Mouse (Mus musculus) midbrain, embryonic 11.5 days (tissue): ENCODE results near the gene Gm20897. TPM values are rescaled to one million over a fixed set of nuclear protein-coding genes. Genes with fewer than 3 reads are reported as not detected.
"Not testable (repeated sequence)": the region's sequence is repeated elsewhere in the genome, so short reads cannot be mapped to it uniquely, and the experiment has no call there.

Experiments
- ATAC-seq: fragments of 200-750 bp; cut with Nextera tagmentation; 2 replicates; pipeline ENCODE4 v1.8.0; 2017; ENCODE audit warnings: moderate TSS enrichment, moderate library complexity; ENCODE audit not compliant: low FRiP score
- DNase-seq: peaks from one replicate; pipeline ENCODE4 v3.0.0; 2015; ENCODE audit warnings: low spot score; ENCODE audit errors: missing footprints
- H3K27ac ChIP-seq: fragments of 300-500 bp; sonication (generic); 2 replicates; pipeline ENCODE4 v1.5.1; 2014; ENCODE audit warnings: low read depth, low read length
- H3K27me3 ChIP-seq: fragments of 300-500 bp; sonication (generic); 2 replicates; pipeline ENCODE4 v1.6.1; 2014; ENCODE audit warnings: mild to moderate bottlenecking, low read length, moderate library complexity, mixed read lengths; ENCODE audit not compliant: control insufficient read depth, insufficient read depth
- H3K36me3 ChIP-seq: fragments of 300-500 bp; sonication (generic); 2 replicates; pipeline ENCODE4 v1.6.1; 2014; ENCODE audit warnings: mild to moderate bottlenecking, low read length, moderate library complexity, mixed read lengths; ENCODE audit not compliant: control insufficient read depth, insufficient read depth
- H3K4me1 ChIP-seq: fragments of 300-500 bp; sonication (generic); 2 replicates; pipeline ENCODE4 v1.6.1; 2014; ENCODE audit warnings: low read length; ENCODE audit not compliant: control insufficient read depth, insufficient read depth
- H3K4me2 ChIP-seq: fragments of 300-500 bp; sonication (generic); 2 replicates; pipeline ENCODE4 v1.6.1; 2014; ENCODE audit warnings: mild to moderate bottlenecking, moderate library complexity
- H3K4me3 ChIP-seq: fragments of 300-500 bp; sonication (generic); 2 replicates; pipeline ENCODE4 v1.5.1; 2014; ENCODE audit warnings: low read depth, low read length
- H3K9ac ChIP-seq: fragments of 300-500 bp; sonication (generic); 2 replicates; pipeline ENCODE4 v1.6.1; 2014; ENCODE audit warnings: low read length
- H3K9me3 ChIP-seq: fragments of 300-500 bp; sonication (generic); 2 replicates; pipeline ENCODE4 v1.6.1; 2016; ENCODE audit warnings: low read length; ENCODE audit not compliant: control insufficient read depth
- WGBS: fragments of 180-500 bp; shearing (Covaris S2); extraction: QIAGEN DNeasy Blood & Tissue Kit; methylation state at CpG from one replicate; pipeline ENCODE4 v1.1.7; 2014; 5-methylcytosine and 5-hydroxymethylcytosine counted together
- polyA plus RNA-seq: library from polyadenylated mRNA; unstranded; fragments of >200 nt; fragmentation: Nextera tagmentation; extraction: Ambion mirVana; gene quantifications from 2 replicates; pipeline ENCODE4 v1.2.1, GENCODE M21; 2014

Gm20897 gene
- polyA plus RNA-seq: not detected in 2 replicates

DNA sequence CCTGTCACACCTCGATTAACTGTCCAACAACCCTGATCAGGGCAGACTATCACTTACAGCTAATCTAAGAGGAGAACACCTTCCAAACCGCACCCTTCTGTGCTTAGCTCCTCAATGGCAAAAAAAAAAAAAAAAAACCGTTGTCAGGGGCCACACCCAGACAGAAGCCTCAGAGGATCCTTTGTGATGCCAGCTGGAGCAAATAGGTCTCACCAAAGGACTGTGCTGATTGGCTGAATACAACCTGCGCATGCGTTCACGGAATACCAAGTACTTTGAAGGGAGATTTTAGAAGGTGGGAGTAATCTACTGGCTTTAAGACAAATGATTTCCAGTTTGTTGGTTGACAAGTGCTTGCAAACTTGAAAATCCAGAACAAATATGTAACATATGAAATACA lies at the start of gene Gm20897:
Gene Gm20897, minus strand, starts transcription at position 101 of the 400 bp plus-strand sequence.
- not testable (repeated sequence) for H3K4me3 ChIP-seq, ATAC-seq, DNase-seq, H3K4me2 ChIP-seq, H3K4me1 ChIP-seq, H3K27ac ChIP-seq, H3K36me3 ChIP-seq, H3K27me3 ChIP-seq, H3K9me3 ChIP-seq, H3K9ac ChIP-seq
- WGBS: 73% methylated on average over 3 of the region's 6 CpGs

Other genes with a start within 250 kb of the Gm20897 start
- not detected in 2 replicates for gene Gm21732, start 73.5 kb upstream of the Gm20897 start, polyA plus RNA-seq